Mouse (Mus musculus): ENCODE measurements at regions not wholly inside any gene's neighbourhood (a gene's known extent, or its start where the extent isn't known, plus 50 kb on each side); places are given as distances from the start of the nearest gene placed in this dataset.

DNA sequence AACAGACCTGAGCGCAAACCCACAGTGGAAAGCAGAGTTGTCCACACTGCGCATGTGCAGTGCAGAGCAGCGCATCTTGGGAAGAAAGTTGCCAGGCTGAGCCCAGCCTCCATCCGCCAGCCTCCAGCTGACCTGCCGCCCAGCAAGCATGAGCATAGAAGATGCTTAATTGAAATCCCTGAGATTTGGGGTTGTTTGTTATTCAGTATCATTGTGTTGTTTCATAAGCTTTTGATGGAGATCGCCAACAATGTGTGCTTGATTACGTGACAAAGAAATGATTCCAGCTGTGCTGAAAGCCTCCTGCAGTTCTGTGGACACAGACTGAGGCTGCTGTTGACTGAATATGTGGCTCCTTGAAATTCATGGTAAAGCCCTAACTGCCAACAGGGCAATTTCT lies 89.3 kb upstream of the Pou3f3 start:
- TF ChIP-seq CTCF (IDR thresholded peaks at IDR 0.05; ENCODE audit: low read depth, low read length) (no peak), EP300 (IDR thresholded peaks at IDR 0.05; ENCODE audit: insufficient read depth, low read depth, low read length) (no peak), POLR2A (IDR thresholded peaks at IDR 0.05; ENCODE audit: insufficient read depth, low read length) (no peak)

Measured in ES-Bruce4 (cell line).